Mouse (Mus musculus) liver, adult 2 months (tissue): Measurements from ENCODE around the gene Serpinb9. TPM values are rescaled to one million over a fixed set of nuclear protein-coding genes. Genes with fewer than 3 reads are reported as not detected.
A peak's percentile ranks its signal among the peaks of the same experiment; 100 is the strongest.

Source experiments
- DNase-seq: peaks from one replicate; pipeline ENCODE4 v3.0.0-alpha.2; 2011; ENCODE audit warnings: low read depth, low spot score; ENCODE audit errors: extremely low read depth
- H3K27ac ChIP-seq: fragments of 200-500 bp; replicated peaks from 2 replicates; pipeline ENCODE4 v1.5.1; 2012; ENCODE audit warnings: low read depth, mild to moderate bottlenecking, control low read depth, inconsistent platforms, low read length; ENCODE audit not compliant: insufficient read depth
- H3K27me3 ChIP-seq: fragments of 200-500 bp; 2 replicates; pipeline ENCODE4 v1.6.1; 2012; ENCODE audit warnings: mild to moderate bottlenecking, moderate library complexity, low read length, inconsistent platforms; ENCODE audit not compliant: control insufficient read depth, insufficient read depth
- H3K36me3 ChIP-seq: fragments of 200-500 bp; 2 replicates; pipeline ENCODE4 v1.6.1; 2012; ENCODE audit warnings: low read length, inconsistent platforms; ENCODE audit not compliant: control insufficient read depth, insufficient read depth
- H3K4me1 ChIP-seq: fragments of 200-500 bp; 2 replicates; pipeline ENCODE4 v1.6.1; 2011; ENCODE audit warnings: low read length; ENCODE audit not compliant: control insufficient read depth, insufficient read depth
- H3K4me3 ChIP-seq: fragments of 200-500 bp; 2 replicates; pipeline ENCODE4 v1.5.1; 2011; ENCODE audit warnings: low read depth, mild to moderate bottlenecking, control low read depth, low read length, moderate library complexity; ENCODE audit not compliant: insufficient read depth
- H3K79me2 ChIP-seq: fragments of 200-500 bp; 2 replicates; pipeline ENCODE4 v1.6.1; 2012; ENCODE audit warnings: inconsistent platforms, mild to moderate bottlenecking, low read length, moderate library complexity; ENCODE audit not compliant: control insufficient read depth, insufficient read depth
- H3K9ac ChIP-seq: fragments of 200-500 bp; 2 replicates; pipeline ENCODE4 v1.6.1; 2012; ENCODE audit warnings: low read depth, mild to moderate bottlenecking, control low read depth, inconsistent platforms, low read length
- CTCF ChIP-seq: fragments of 200-500 bp; IDR thresholded peaks from 2 replicates; pipeline ENCODE4 v1.5.1; 2011; ENCODE audit warnings: low read depth, low read length, control low read depth
- POLR2A ChIP-seq: fragments of 200-500 bp; IDR thresholded peaks from 2 replicates; pipeline ENCODE4 v1.6.1; 2011; ENCODE audit warnings: low read length, control low read depth; ENCODE audit not compliant: insufficient read depth; ENCODE audit errors: extremely low read depth
- WGBS: fragments of 180-500 bp; shearing (Covaris S2); methylation state at CpG from one replicate; pipeline ENCODE4 v1.1.7; 2018; 5-methylcytosine and 5-hydroxymethylcytosine counted together
- polyA plus RNA-seq: library from polyadenylated mRNA; depleted of rRNA; stranded (reverse); fragments of >200 nt; gene quantifications from 2 replicates; pipeline ENCODE4 v1.2.3, GENCODE M21; 2012
- total RNA-seq: library from RNA; depleted of rRNA; stranded (reverse); fragments of >200 nt; gene quantifications from 2 replicates; pipeline ENCODE4 v1.2.3, GENCODE M21; 2014

The Serpinb9 gene
- total and polyA plus RNA-seq, 2 experiments: 2.6 to 11.9 TPM

- Histone ChIP-seq H3K4me3 (peak within 1 kb of the TSS; percentile 40), H3K4me1 (peaks cover 9% of the 10 kb centered on the region), H3K27me3 (no peaks in the 10 kb centered on the region), H3K36me3 (no peaks in the 10 kb centered on the region), H3K79me2 (no peaks in the 10 kb centered on the region), H3K9ac (peak within 1 kb of the TSS; percentile 43), H3K27ac (peak within 1 kb of the TSS; percentile 17; the same call in 1 of the 2 replicates)
- 28% methylated on average over 16 of the region's 16 CpGs for WGBS
- DNase-seq: peak; percentile 34
- no peak for TF ChIP-seq POLR2A
- TF ChIP-seq CTCF: peak; percentile 36
Observed at GRCm38 (mm10) chr13:32964989-32965811, 37.9 kb upstream of the Serpinb9 start, which contains the start of gene Serpinb6b. Serpinb6b (plus strand) TSS chr13:32965209.

GRCm38 (mm10) chr13:32966116-32966515, 36.9 kb upstream of the Serpinb9 start:
- Histone ChIP-seq H3K36me3 (no peaks in the 10 kb centered on the region), H3K27ac (no peak overlapping the region), H3K27me3 (no peaks in the 10 kb centered on the region), H3K4me3 (no peak overlapping the region), H3K79me2 (no peaks in the 10 kb centered on the region), H3K9ac (no peak overlapping the region), H3K4me1 (peaks cover 11% of the 10 kb centered on the region)
- TF ChIP-seq CTCF: no peak
- no peak for TF ChIP-seq POLR2A
- 65% methylated on average over 5 of the region's 5 CpGs for WGBS
- no peak for DNase-seq

GRCm38 (mm10) chr13:32967233-32967632, 35.8 kb upstream of the Serpinb9 start:
- H3K4me1 ChIP-seq: peaks cover 11% of the 10 kb centered on the region
- H3K9ac ChIP-seq: no peak overlapping the region
- no peak overlapping the region for H3K27ac ChIP-seq
- no peaks in the 10 kb centered on the region for H3K79me2 ChIP-seq
- H3K4me3 ChIP-seq: no peak overlapping the region
- no peak for TF ChIP-seq POLR2A
- no peak for TF ChIP-seq CTCF
- DNase-seq: no peak
- H3K27me3 ChIP-seq: no peaks in the 10 kb centered on the region
- H3K36me3 ChIP-seq: no peaks in the 10 kb centered on the region

GRCm38 (mm10) chr13:32968353-32968984, 34.6 kb upstream of the Serpinb9 start:
- Histone ChIP-seq H3K4me3 (no peak overlapping the region), H3K79me2 (no peaks in the 10 kb centered on the region), H3K36me3 (no peaks in the 10 kb centered on the region), H3K27me3 (no peaks in the 10 kb centered on the region), H3K9ac (no peak overlapping the region), H3K4me1 (peaks cover 11% of the 10 kb centered on the region), H3K27ac (no peak overlapping the region)
- 82% methylated on average over 5 of the region's 5 CpGs for WGBS
- TF ChIP-seq POLR2A (no peak), CTCF (no peak)
- no peak for DNase-seq

GRCm38 (mm10) chr13:32968996-32969640, 33.9 kb upstream of the Serpinb9 start:
- H3K27ac ChIP-seq: peak overlapping the region; percentile 61
- H3K27me3 ChIP-seq: no peaks in the 10 kb centered on the region
- no peaks in the 10 kb centered on the region for H3K36me3 ChIP-seq
- H3K4me1 ChIP-seq: peaks cover 11% of the 10 kb centered on the region
- 53% methylated on average over 4 of the region's 4 CpGs for WGBS
- TF ChIP-seq POLR2A (no peak), CTCF (no peak)
- H3K9ac ChIP-seq: no peak overlapping the region
- H3K4me3 ChIP-seq: no peak overlapping the region
- no peak for DNase-seq
- no peaks in the 10 kb centered on the region for H3K79me2 ChIP-seq
